Mouse (Mus musculus) forebrain, embryonic 12.5 days (tissue): ENCODE measurements around the gene Gtf2a2. TPM values are rescaled to one million over a fixed set of nuclear protein-coding genes. Genes with fewer than 3 reads are reported as not detected.

Experiments used
- ATAC-seq: fragments of 200-750 bp; cut with Nextera tagmentation; 2 replicates; pipeline ENCODE4 v1.8.0; 2017; ENCODE audit warnings: moderate TSS enrichment; ENCODE audit not compliant: low FRiP score
- H3K27ac ChIP-seq: fragments of 300-500 bp; sonication (generic); 2 replicates; pipeline ENCODE4 v1.5.1; 2016; ENCODE audit warnings: mild to moderate bottlenecking
- H3K27me3 ChIP-seq: fragments of 300-500 bp; sonication (generic); 2 replicates; pipeline ENCODE4 v1.6.1; 2016; ENCODE audit warnings: mild to moderate bottlenecking
- H3K36me3 ChIP-seq: fragments of 300-500 bp; sonication (generic); replicated peaks from 2 replicates; pipeline ENCODE4 v1.6.1; 2016; ENCODE audit warnings: mild to moderate bottlenecking
- H3K4me1 ChIP-seq: fragments of 300-500 bp; sonication (generic); 2 replicates; pipeline ENCODE4 v1.6.1; 2016
- H3K4me2 ChIP-seq: fragments of 300-500 bp; sonication (generic); 2 replicates; pipeline ENCODE4 v1.6.1; 2016; ENCODE audit warnings: mild to moderate bottlenecking, moderate library complexity
- H3K4me3 ChIP-seq: fragments of 300-500 bp; sonication (generic); replicated peaks from 2 replicates; pipeline ENCODE4 v1.5.1; 2016; ENCODE audit warnings: mild to moderate bottlenecking
- H3K9ac ChIP-seq: fragments of 300-500 bp; sonication (generic); 2 replicates; pipeline ENCODE4 v1.6.1; 2016; ENCODE audit warnings: mild to moderate bottlenecking
- H3K9me3 ChIP-seq: fragments of 300-500 bp; sonication (generic); 2 replicates; pipeline ENCODE4 v1.6.1; 2016
- WGBS: fragments of 180-500 bp; shearing (Covaris S2); methylation state at CpG from one replicate; pipeline ENCODE4 v1.1.7; 2016; 5-methylcytosine and 5-hydroxymethylcytosine counted together
- polyA plus RNA-seq: library from polyadenylated mRNA; unstranded; fragments of >200 nt; fragmentation: Nextera tagmentation; extraction: Ambion mirVana; gene quantifications from 2 replicates; pipeline ENCODE4 v1.2.1, GENCODE M21; 2016

Gtf2a2 gene
- polyA plus RNA-seq, 1 experiment from 2014 or later, result 211 TPM

DNA sequence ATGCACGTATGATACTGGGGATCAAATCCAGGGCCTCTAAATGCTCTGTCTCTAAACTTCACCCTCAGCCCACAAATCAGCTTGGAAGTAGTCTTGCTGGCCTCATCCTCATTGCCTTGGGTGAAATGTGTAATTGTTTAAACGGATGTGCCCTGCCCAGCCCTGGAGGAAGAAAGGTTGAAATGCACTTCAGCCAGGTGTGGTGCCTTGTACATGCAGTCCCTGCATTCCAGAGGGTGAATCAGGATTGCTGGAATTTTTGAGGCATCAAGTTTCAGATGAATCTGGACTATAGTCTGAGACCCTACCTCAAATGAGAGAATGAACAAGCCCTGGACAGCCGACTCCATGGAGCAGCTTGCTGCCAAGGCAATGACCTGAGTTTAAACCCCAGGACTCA, 35.5 kb downstream of the Gtf2a2 start:
- Histone ChIP-seq H3K4me3 (no peak overlapping the region), H3K4me1 (peaks cover 11% of the 10 kb centered on the region), H3K36me3 (no peaks in the 10 kb centered on the region), H3K27me3 (no peaks in the 10 kb centered on the region), H3K27ac (no peak overlapping the region), H3K4me2 (no peak overlapping the region), H3K9me3 (no peaks in the 10 kb centered on the region), H3K9ac (no peak overlapping the region)
- WGBS, result 66% methylated on average over 3 of the region's 3 CpGs
- no peak for ATAC-seq

DNA sequence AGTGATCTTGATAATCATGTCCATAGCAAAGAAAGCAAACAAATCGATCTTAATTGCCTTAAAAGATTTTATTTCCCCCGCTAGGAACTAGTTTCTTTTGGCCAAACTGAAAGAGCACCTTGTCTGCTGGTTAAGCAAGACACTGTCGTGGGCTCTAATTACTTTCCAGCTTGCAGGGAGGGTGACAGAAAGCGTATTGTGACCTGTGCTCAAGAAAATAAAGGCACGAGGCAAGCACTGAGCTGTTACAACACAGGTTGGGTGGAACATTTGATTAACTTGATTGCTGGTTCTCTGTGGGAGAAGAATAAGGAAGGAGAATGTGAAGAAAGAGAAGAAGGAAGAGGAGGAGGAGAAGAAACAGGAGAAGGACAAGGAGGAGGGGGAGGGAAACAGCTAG, 35.9 kb downstream of the Gtf2a2 start:
- H3K4me1 ChIP-seq, result peaks cover 11% of the 10 kb centered on the region
- ATAC-seq, result no peak
- no peaks in the 10 kb centered on the region for H3K9me3 ChIP-seq
- no peaks in the 10 kb centered on the region for H3K27me3 ChIP-seq
- WGBS, result 33% methylated on average over 5 of the region's 5 CpGs
- no peak overlapping the region for H3K27ac ChIP-seq
- H3K4me3 ChIP-seq, result no peak overlapping the region
- no peaks in the 10 kb centered on the region for H3K36me3 ChIP-seq
- no peak overlapping the region for H3K9ac ChIP-seq
- H3K4me2 ChIP-seq, result no peak overlapping the region

DNA sequence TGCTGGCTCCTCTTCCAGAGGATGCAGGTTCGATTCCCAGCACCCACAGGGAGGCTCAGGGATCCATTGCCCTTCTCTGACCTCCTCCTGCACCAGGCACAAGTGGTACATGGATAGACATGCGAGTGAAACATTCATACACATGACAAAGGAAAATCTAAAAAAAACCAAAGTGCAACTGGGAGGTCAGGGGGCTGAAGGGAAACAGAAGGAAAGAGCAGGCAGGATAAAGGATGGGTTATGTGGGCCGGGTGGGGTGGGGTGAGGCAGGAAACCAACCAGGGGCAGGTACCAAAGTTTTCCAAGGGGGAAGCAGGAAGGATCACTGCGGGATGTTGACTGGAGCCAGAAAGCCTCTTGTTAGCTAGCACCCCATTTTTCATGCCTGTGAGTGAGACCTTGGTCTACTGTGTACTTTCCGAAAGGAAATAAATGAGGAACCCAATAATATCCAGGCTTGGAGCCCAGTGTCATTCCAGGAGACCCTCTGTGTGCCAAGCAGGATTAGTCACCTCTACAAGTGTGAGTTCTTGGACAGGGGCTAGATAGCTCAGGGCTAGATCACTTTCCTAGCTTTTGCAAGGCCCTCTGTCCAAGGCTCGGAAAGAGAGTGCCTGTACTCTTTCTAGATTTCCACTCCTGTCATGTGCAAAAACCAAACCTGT, 36.5 kb downstream of the Gtf2a2 start:
- Histone ChIP-seq H3K9me3 (no peaks in the 10 kb centered on the region), H3K27ac (no peak overlapping the region), H3K27me3 (no peaks in the 10 kb centered on the region), H3K4me2 (no peak overlapping the region), H3K9ac (no peak overlapping the region), H3K4me1 (peaks cover 11% of the 10 kb centered on the region), H3K36me3 (no peaks in the 10 kb centered on the region), H3K4me3 (no peak overlapping the region)
- no peak for ATAC-seq
- 49% methylated on average over 6 of the region's 6 CpGs for WGBS

DNA sequence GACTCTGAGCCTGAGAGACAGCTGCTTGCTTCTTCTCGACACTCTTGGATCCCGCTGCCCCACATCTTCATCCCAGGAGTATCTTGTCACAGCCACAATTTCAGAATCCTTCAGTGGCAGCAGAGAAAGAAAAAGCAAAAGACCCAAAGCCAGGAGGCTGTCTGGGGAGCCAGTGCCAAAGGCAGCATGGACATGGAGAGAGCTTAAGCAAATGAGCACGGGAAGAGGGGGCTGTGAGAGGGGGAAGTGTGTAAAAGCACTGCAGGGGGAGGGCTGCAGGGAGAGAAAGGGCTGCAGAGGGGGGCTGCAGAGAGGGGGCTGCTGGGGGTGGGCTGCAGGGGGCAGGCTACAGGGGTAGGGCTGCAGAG, 37.0 kb downstream of the Gtf2a2 start:
- H3K4me1 ChIP-seq, result peaks cover 11% of the 10 kb centered on the region
- H3K4me3 ChIP-seq, result no peak overlapping the region
- H3K4me2 ChIP-seq, result no peak overlapping the region
- H3K27ac ChIP-seq, result no peak overlapping the region
- H3K9ac ChIP-seq, result no peak overlapping the region
- no peaks in the 10 kb centered on the region for H3K9me3 ChIP-seq
- no peaks in the 10 kb centered on the region for H3K36me3 ChIP-seq
- 29% methylated on average over 3 of the region's 3 CpGs for WGBS
- no peak for ATAC-seq
- no peaks in the 10 kb centered on the region for H3K27me3 ChIP-seq

DNA sequence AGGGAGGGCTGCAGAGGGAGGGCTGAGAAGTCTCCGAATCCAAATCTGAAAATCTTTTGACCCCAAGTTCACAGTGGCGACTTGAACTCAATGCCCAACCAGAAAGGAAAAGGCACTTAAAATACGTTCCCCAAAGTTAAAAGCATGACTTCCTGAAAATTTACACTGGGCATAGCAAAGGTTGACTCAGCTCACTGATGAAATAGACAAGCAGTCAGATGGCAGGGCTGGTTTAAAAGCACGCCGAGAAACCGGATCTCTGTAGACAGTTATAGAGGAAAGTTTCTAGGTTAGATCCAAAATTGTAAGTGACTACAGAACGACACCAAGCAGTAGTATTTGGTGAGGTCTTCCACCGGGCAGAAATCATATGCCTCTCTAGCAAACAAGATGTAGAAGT, 37.5 kb downstream of the Gtf2a2 start:
- no peaks in the 10 kb centered on the region for H3K36me3 ChIP-seq
- H3K9me3 ChIP-seq, result no peaks in the 10 kb centered on the region
- no peak overlapping the region for H3K4me2 ChIP-seq
- no peak overlapping the region for H3K27ac ChIP-seq
- H3K4me3 ChIP-seq, result no peak overlapping the region
- WGBS, result 55% methylated on average over 8 of the region's 8 CpGs
- H3K27me3 ChIP-seq, result no peaks in the 10 kb centered on the region
- H3K9ac ChIP-seq, result no peak overlapping the region
- H3K4me1 ChIP-seq, result peaks cover 11% of the 10 kb centered on the region
- no peak for ATAC-seq

DNA sequence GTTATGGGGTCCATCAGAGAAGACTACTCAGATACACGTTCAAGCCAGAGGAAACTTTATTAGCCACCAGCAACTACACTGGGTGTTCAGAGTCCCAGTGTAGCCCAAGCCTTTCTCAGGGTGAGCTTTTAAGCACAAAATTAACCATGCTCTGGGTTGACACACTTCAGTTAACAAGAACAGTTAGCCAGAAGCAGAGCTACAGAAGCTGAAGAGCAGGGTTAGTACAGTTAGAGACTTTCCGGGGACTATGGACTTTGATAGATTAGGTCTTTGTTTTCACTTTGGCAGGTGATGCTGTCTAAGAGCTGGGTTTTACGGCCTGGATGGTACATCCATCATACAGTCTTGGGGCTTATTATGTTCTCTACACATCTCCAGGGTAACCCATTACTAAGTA, 40.4 kb downstream of the Gtf2a2 start:
- Histone ChIP-seq H3K4me3 (no peak overlapping the region), H3K36me3 (no peaks in the 10 kb centered on the region), H3K4me2 (no peak overlapping the region), H3K27ac (no peak overlapping the region), H3K9ac (no peak overlapping the region), H3K27me3 (no peaks in the 10 kb centered on the region), H3K4me1 (peaks cover 11% of the 10 kb centered on the region), H3K9me3 (no peaks in the 10 kb centered on the region)
- ATAC-seq, result no peak
- 83% methylated on average over 3 of the region's 3 CpGs for WGBS

DNA sequence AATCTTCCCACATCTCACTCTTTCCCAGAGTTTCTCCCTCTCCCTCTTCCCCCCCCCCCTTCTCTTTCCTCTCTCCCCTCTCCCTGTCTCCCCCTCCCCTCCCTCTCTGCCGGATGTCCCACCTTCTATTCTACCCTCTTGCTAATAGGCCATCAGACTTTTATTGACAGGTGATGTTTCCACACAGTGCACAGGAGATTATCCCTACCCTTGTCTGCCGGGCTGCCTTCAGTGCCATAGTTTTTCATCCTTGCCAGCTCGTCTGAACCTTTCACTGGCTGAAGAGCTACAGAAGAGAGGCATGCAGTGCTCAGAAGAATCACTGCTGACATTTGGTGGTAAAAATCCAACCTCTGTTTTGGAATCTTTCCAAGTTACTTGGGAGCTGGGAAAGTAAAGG, 41.1 kb downstream of the Gtf2a2 start:
- H3K9me3 ChIP-seq, result no peaks in the 10 kb centered on the region
- no peaks in the 10 kb centered on the region for H3K36me3 ChIP-seq
- H3K4me1 ChIP-seq, result peaks cover 11% of the 10 kb centered on the region
- no peak overlapping the region for H3K9ac ChIP-seq
- no peak overlapping the region for H3K4me2 ChIP-seq
- H3K27me3 ChIP-seq, result no peaks in the 10 kb centered on the region
- WGBS, result 43% methylated on average over 3 of the region's 3 CpGs
- H3K4me3 ChIP-seq, result no peak overlapping the region
- H3K27ac ChIP-seq, result no peak overlapping the region
- ATAC-seq, result no peak

DNA sequence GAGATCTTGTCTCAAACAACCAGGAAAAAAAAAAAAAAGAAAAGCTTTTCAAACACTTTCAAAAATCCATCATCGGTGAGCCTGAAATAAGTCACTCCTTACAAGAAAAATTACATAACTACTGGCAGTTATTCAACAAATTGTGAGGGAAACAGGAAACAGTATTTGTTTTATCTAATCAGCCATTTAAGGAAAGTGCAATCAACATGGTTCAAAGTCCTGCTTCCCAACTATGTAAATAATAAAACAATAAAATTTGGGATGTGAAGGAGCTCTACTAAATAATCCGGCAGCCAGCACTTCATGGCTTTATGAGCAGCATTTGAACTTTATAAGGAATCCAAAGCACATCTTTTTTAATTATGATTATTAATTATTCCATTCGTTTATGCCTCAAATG, 49.7 kb downstream of the Gtf2a2 start:
- Histone ChIP-seq H3K27me3 (no peaks in the 10 kb centered on the region), H3K36me3 (no peaks in the 10 kb centered on the region), H3K9ac (no peak overlapping the region), H3K4me3 (no peak overlapping the region), H3K4me2 (no peak overlapping the region), H3K9me3 (no peaks in the 10 kb centered on the region), H3K4me1 (no peaks in the 10 kb centered on the region), H3K27ac (no peak overlapping the region)
- WGBS, result 89% methylated on average over 3 of the region's 3 CpGs
- no peak for ATAC-seq

DNA sequence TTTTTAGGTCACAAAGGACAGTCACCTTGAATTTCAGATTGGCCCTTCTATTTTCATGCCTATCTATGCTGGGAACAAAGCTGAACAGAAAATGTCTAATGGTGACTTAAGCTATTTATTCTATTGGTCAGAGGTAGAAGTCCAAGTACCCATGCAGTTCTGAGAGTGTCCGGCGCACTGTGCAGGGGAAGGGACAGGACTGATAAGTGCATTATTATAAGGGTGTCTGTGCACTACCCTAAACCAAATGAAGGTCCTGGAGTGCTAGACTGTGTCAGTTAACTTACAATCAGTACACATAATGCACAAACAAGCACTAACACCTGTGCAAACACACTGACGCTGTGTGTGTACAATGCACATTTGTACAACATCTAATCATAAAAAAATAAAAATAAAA, 55.1 kb downstream of the Gtf2a2 start:
- Histone ChIP-seq H3K4me2 (no peak overlapping the region), H3K4me1 (no peaks in the 10 kb centered on the region), H3K9me3 (no peaks in the 10 kb centered on the region), H3K36me3 (no peaks in the 10 kb centered on the region), H3K27ac (no peak overlapping the region), H3K9ac (no peak overlapping the region), H3K27me3 (no peaks in the 10 kb centered on the region), H3K4me3 (no peak overlapping the region)
- 95% methylated on average over 3 of the region's 3 CpGs for WGBS
- ATAC-seq, result no peak

DNA sequence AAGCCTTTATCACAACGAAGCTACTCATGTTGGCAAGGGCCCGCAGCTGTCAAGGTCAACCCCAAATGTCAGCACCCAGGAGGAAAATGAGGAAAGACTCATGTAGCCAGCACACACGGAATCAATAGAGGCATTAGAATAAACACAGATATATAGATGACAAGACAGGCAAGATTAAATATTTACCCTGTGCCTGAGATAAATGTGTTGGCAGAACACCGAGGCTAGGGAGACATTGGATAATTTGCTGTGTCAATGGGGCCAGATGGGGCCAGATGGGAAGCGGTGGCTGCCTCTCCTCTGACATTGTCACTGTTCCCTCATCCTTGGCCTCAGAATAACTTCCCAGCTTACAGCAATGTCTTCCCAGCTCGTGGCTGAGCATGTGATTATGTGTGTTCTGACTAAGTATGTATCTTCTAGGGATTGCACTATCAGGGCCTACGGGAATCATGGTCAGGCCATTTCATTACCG, 57.6 kb downstream of the Gtf2a2 start:
- H3K27me3 ChIP-seq, result no peaks in the 10 kb centered on the region
- no peak overlapping the region for H3K9ac ChIP-seq
- no peak overlapping the region for H3K4me2 ChIP-seq
- no peak overlapping the region for H3K4me3 ChIP-seq
- no peaks in the 10 kb centered on the region for H3K36me3 ChIP-seq
- H3K9me3 ChIP-seq, result no peaks in the 10 kb centered on the region
- 74% methylated on average over 8 of the region's 8 CpGs for WGBS
- no peaks in the 10 kb centered on the region for H3K4me1 ChIP-seq
- no peak for ATAC-seq
- H3K27ac ChIP-seq, result no peak overlapping the region

DNA sequence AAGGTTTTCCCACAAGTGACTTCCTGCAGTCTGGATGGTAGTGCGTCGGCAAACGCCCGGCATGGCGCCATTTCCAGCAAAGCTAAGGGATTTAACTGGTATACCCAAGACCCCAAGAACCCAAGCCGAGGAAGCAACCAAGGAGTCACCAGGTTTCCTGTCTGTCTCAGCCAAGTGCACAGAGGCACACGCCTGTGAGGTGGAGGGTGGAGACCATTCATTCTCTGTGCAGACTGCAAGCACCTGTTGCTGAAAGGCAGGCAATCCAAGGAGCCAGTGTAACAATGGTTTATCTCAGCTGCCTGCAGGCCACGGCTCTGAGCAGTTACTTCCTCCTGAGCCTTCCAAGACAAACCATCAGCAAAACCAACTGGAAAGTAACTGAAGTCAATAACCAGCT, 60.0 kb downstream of the Gtf2a2 start:
- ATAC-seq, result no peak
- Histone ChIP-seq H3K4me2 (no peak overlapping the region), H3K27ac (no peak overlapping the region), H3K4me3 (no peak overlapping the region), H3K9ac (no peak overlapping the region), H3K9me3 (no peaks in the 10 kb centered on the region), H3K36me3 (no peaks in the 10 kb centered on the region), H3K27me3 (no peaks in the 10 kb centered on the region), H3K4me1 (no peaks in the 10 kb centered on the region)
- 82% methylated on average over 8 of the region's 8 CpGs for WGBS
